Mouse (Mus musculus): ENCODE data around the gene Ubap2.

Ubap2 gene

DNA sequence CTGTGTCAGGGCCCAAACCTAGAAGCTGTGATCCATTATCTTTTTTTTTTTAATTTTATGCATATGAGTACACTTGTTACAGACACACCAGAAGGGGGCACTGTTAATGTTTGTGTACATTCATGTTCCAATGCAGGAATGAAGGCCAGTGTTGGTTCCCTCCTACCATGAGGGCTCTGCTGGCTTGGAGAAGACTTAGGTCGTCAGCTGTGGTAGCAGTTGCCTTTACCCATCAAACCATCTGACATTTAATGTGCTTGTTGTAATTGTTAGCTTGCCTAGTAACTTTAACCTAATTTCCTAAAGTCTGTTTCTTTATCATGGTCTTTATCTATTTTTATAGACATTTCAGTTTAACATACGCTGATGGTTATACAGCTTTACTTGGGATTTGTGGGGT lies 104.0 kb downstream of the Ubap2 start:
- no peak for DNase-seq (ENCODE audit: extremely low read depth, insufficient read length, low spot score)

DNA sequence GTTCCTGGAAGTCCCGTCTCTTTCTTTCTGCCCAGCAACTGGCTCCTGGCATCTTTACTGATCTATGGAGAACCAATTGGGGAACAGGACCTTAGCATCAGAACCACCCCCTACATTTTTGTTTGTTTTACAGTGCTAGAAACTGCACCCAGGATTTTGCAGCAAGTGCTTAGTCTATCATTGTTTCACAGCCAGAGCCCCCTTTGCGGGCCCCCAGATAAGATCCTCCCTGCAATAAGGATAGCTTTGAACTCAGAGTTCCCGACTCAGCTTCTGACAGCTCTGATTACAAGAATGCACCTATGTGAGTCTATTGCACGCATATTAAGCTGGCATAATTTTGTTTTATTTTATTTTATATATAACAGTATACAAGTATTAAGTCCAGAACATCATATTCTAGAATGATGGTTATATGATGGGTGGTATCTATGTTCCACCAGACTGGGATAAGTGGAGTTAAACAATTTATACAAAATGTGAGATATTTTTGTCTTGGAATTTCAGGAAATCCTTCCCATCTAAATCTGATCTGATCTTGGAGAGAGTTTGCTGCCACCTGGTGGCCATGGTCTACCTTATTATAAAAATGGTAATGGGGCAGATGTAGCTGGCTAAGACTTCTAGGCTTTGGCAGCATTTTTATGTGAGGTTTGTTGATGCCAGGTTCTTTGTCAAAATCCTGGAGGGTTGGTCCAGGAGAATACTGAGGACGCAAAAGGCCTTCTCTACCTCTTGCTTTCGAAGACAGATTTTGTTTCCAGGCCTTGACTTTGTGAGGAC lies 109.1 kb downstream of the Ubap2 start:
- DNase-seq (ENCODE audit: extremely low read depth, insufficient read length, low spot score): no peak

DNA sequence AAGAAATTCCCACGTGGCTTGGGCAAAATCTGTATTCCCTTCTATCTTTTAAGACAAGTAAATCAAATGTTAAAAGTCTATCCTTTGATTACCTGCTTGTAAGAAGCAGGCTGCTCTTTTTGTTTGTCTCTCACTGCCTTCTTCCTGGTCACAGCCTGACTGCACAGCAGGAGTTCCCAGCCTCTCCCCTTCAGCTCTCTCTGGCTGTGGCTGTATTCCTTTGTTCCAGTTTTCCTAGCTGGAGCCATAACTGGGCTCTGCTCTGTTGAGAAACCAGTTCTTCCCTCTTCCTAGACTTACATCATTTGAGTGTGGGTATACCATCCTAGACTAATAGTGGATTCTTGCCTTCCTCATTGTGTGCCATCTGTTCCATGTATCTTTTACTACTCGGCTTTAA lies 110.0 kb downstream of the Ubap2 start:
- DNase-seq (ENCODE audit: extremely low read depth, insufficient read length, low spot score): no peak

DNA sequence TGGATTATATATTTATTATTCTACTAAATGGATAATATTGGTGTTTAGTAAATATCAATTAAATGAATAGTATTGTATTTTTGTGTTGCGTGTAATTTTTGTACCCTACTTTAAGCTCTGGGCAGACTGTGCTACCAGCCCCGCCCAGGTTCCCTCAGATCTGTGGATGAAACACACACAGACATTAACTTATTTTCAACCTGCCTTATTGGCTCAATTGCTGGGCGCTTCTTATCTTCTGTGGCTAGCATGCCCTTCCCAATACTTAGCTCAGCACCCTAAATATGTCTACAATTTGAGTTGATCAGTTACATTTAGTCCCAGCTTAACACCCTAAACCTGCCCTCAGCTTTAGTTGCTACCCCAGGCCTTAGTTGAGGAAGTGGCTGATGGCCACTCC lies 113.7 kb downstream of the Ubap2 start:
- DNase-seq (ENCODE audit: extremely low read depth, insufficient read length, low spot score): no peak

DNA sequence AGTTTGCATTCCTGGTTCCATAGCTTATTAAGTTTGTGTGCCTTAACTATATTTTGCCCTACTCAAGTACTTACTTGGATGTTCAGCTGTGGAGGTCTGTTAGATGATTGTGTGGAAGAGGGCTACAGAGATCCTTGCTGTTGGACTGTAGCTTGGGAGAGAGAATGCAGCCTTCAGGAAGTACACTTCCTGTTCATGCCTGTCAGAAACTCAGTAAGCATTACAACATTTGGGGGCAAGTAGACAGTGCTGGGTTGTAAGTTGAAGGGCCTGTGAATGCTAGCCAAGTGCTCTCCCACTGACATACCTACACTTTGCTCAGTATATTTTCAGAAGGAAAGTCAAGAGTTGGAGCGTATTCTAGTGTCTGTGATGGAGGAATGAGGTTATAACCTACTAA lies 116.7 kb downstream of the Ubap2 start:
- DNase-seq (ENCODE audit: extremely low read depth, insufficient read length, low spot score): no peak

DNA sequence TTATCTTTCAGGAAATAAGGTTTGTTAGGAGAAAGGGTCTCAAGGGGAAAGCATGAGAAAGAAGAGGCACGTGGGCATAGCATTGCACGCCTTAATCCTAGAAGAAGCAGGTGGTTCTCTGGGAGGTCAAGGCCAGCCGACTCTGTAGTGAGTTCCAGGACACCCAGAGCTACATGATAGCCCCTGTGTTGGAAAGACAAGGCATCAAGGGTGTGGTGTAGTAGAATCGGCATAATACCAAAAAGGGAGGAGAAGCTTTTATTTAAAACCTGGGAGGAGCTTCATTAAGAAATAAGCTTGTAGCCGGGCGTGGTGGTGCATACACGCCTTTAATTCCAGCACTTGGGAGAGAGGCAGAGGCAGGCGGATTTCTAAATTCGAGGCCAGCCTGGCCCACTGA lies 118.0 kb downstream of the Ubap2 start:
- no peak for DNase-seq (ENCODE audit: extremely low read depth, insufficient read length, low spot score)

DNA sequence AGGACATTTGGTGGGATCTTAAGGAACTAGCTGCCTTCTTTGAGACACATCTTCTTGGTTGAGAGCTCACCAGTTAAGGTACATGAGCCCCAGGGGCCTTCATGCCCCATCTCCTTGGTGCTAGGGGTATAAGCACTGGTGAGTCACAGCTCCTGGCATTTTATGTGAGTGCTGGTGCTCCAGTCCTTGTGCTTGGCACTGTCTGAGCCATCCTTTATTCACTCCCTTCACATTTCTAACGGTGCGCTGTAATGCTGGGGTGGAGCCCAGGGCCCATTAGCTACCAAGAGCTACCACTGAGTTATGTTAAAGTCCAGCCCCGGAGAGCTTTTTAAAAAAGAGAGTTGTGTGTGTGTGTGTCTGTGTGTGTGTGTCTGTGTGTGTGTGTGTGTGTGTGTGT lies 121.8 kb downstream of the Ubap2 start:
- DNase-seq (ENCODE audit: extremely low read depth, insufficient read length, low spot score): peak; percentile 48

DNA sequence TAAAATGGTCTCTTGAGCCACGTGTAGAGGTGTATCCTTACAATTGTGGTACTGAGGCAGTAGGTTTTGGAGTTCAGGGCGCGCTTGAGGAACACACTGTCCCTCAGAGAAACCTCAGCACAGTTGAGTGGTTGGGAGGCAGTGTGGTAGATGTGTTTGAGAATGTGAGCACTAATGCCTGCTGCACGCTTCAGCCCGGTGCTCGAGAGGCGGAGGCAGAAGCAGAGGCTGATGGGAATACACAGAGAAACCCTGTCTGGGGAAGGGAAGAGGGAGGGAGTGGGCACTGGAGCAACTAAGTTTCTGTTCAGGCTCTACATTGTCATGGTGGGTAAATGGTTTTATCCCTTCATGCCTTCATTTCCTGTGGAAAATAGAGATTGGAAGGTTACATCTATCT lies 123.8 kb downstream of the Ubap2 start:
- DNase-seq (ENCODE audit: extremely low read depth, insufficient read length, low spot score): no peak

DNA sequence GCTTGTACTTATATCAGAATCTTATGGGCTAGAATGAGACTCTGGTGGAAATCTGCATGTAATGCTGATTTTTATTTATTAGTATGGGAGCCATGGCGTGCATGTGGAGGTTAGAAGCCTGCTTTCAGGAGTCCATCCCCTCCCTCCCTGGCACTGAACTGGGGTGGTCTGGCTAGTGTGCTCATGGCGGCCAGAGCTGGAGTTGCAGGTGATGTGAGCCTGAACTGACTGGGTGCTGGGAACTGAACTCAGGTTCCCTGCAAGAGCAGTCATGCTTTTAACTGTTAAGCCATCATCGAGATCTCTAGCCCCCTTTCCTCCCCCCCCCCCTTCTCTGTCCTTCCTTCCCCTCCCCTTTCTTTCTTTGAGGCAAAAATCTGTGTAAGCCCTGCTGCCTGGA lies 125.1 kb downstream of the Ubap2 start:
- DNase-seq (ENCODE audit: extremely low read depth, insufficient read length, low spot score): no peak

Measured in 3134 (cell line).